Mouse (Mus musculus) E14TG2a.4 (cell line): ENCODE measurements around the gene Zfp91.

Experiments used
- H3K27me3 ChIP-seq: 2 replicates; pipeline ENCODE4 v1.6.1; 2014; ENCODE audit warnings: low read length, control low read depth; ENCODE audit not compliant: insufficient read depth
- H3K36me3 ChIP-seq: 2 replicates; pipeline ENCODE4 v1.6.1; 2014; ENCODE audit warnings: low read length, control low read depth; ENCODE audit not compliant: insufficient read depth
- H3K4me1 ChIP-seq: replicated peaks from 2 replicates; pipeline ENCODE4 v1.6.1; 2014; ENCODE audit warnings: low read depth, low read length, control low read depth
- H3K4me3 ChIP-seq: replicated peaks from 2 replicates; pipeline ENCODE4 v1.5.1; 2014; ENCODE audit warnings: mild to moderate bottlenecking, low read length
- H3K9me3 ChIP-seq: 2 replicates; pipeline ENCODE4 v1.6.1; 2014; ENCODE audit warnings: low read length, control low read depth
- CTCF ChIP-seq: conservative IDR thresholded peaks from 2 replicates; pipeline ENCODE4 v1.5.1; 2014; ENCODE audit warnings: low read length
- NANOG ChIP-seq: IDR thresholded peaks from 2 replicates; pipeline ENCODE4 v1.6.1; 2014; ENCODE audit warnings: borderline replicate concordance, low read length, mixed read lengths
- POU5F1 ChIP-seq: IDR thresholded peaks from 2 replicates; pipeline ENCODE4 v1.6.1; 2014; ENCODE audit warnings: low read length, borderline replicate concordance

The Zfp91 gene

DNA sequence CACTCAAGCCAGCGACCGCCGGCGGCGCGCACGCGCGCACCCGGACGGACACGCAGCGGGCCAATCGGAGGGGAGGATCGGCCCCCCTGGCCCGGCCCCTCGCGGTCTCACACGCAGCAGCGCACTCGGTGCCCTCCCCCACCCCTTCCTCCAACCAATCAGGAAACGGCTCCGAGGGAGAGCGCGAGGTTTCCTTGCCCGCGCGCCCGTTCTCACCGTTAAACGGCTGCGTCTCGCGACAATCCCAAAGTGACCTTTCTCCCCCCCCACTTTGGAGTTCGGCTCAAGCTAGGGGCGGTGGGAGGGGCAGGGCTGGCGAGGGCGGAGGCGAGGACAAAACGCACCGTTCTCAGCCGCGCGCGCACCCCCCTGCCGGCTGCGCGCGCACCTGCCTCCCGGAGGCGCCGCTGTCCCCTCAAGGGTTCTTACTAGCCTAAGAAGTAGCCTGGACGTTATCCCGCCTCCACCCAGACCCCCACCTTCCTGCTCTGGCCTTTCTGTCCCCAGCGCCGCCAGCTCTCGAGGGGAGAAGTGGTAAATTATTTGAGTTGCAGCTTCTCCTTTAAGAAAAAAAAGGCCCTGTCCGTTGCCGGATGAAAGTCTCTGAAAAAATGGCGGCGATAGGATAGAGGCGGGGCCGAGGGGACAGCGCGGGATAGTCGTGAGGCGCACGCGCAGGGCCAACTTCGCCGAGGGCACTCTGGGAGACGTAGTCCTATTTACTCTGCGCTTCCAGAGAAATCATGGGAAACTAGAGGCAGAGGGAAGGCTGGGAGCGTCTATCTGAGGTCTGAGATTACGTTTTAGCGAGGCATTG is at the start of gene Zfp91, which contains the start of gene Lpxn:
Gene Zfp91, minus strand, starts transcription at position 616 of the 817 bp plus-strand sequence.
Gene Lpxn, plus strand, starts transcription at position 683 of the 817 bp plus-strand sequence.
- TF ChIP-seq CTCF (no peak), POU5F1 (no peak), NANOG (no peak)
- Histone ChIP-seq H3K27me3 (no peaks in the 10 kb centered on the region), H3K4me3 (peak within 1 kb of the TSS; percentile 96), H3K9me3 (no peaks in the 10 kb centered on the region), H3K4me1 (peaks cover 45% of the 10 kb centered on the region), H3K36me3 (peaks cover 8% of the 10 kb centered on the region; the same call in 1 of the 2 replicates)

DNA sequence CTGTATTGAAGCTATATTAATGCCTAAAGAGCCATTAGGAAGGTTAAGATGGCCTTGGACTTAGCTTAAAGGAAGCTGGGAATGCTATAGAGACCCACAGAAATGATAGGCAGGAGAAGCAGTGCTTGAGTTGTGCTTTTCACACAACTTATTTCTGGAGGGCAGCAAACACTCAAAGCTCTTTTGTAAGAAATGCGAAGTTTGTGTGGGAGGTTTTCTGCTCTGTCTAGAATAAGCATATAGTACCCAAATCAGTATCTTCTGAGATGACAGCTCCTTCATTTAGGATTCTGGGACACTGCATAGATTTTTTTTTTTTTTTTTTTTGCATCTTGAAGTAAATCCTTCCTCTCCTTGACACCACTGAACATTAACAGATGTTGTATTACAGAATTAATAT is 42.6 kb upstream of the Zfp91 start:
- no peak overlapping the region for H3K4me3 ChIP-seq
- H3K36me3 ChIP-seq = no peaks in the 10 kb centered on the region
- no peaks in the 10 kb centered on the region for H3K9me3 ChIP-seq
- H3K4me1 ChIP-seq = no peaks in the 10 kb centered on the region
- H3K27me3 ChIP-seq = no peaks in the 10 kb centered on the region
- TF ChIP-seq CTCF (no peak), POU5F1 (no peak), NANOG (no peak)

GRCm38 (mm10) chr19:12833625-12834024 is 37.7 kb upstream of the Zfp91 start:
- Histone ChIP-seq H3K4me3 (no peak overlapping the region), H3K36me3 (no peaks in the 10 kb centered on the region)
- TF ChIP-seq NANOG = no peak
- no peak for TF ChIP-seq CTCF
- TF ChIP-seq POU5F1 = no peak

GRCm38 (mm10) chr19:12831559-12831958 is 35.6 kb upstream of the Zfp91 start:
- no peaks in the 10 kb centered on the region for H3K27me3 ChIP-seq
- H3K9me3 ChIP-seq = no peaks in the 10 kb centered on the region
- no peak overlapping the region for H3K4me3 ChIP-seq
- H3K4me1 ChIP-seq = no peaks in the 10 kb centered on the region
- TF ChIP-seq POU5F1 (no peak), NANOG (no peak), CTCF (no peak)
- H3K36me3 ChIP-seq = no peaks in the 10 kb centered on the region

More at GRCm38 (mm10) chr19:12833625-12834024, 37.7 kb upstream of the Zfp91 start:
- H3K9me3 ChIP-seq = no peaks in the 10 kb centered on the region
- no peaks in the 10 kb centered on the region for H3K27me3 ChIP-seq
- H3K4me1 ChIP-seq = no peaks in the 10 kb centered on the region

GRCm38 (mm10) chr19:12830823-12831430 is 35.0 kb upstream of the Zfp91 start:
- no peaks in the 10 kb centered on the region for H3K36me3 ChIP-seq
- H3K4me1 ChIP-seq = no peaks in the 10 kb centered on the region
- H3K9me3 ChIP-seq = no peaks in the 10 kb centered on the region
- no peaks in the 10 kb centered on the region for H3K27me3 ChIP-seq
- TF ChIP-seq NANOG = no peak
- TF ChIP-seq CTCF = no peak
- no peak for TF ChIP-seq POU5F1
- H3K4me3 ChIP-seq = no peak overlapping the region

DNA sequence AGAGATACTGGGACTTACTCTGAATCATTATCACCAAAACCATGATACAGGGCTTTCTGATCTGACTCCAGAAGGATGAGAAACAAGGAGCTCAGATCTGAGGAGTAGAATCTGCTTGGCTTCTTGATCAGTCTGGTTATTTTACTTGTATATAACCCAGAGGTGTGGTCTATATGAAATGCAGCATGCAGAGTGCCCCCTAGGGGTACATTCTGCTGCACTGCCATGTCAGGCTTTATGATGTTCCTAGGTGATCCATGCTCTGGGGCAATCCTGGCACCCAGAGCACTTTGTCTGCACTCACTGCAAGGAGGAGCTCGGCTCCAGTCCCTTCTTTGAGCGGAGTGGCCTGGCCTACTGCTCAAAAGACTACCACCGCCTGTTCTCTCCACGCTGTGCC is 28.6 kb upstream of the Zfp91 start:
- Histone ChIP-seq H3K9me3 (no peaks in the 10 kb centered on the region), H3K4me3 (no peak overlapping the region), H3K4me1 (no peaks in the 10 kb centered on the region), H3K36me3 (no peaks in the 10 kb centered on the region), H3K27me3 (no peaks in the 10 kb centered on the region)
- TF ChIP-seq NANOG = no peak
- TF ChIP-seq CTCF = peak; percentile 12; the same call in 1 of the 2 replicates

- TF ChIP-seq CTCF (peak; percentile 74), NANOG (no peak), POU5F1 (no peak)
- Histone ChIP-seq H3K4me1 (no peaks in the 10 kb centered on the region), H3K4me3 (no peak overlapping the region), H3K36me3 (no peaks in the 10 kb centered on the region), H3K9me3 (no peaks in the 10 kb centered on the region), H3K27me3 (no peaks in the 10 kb centered on the region)
Observed at GRCm38 (mm10) chr19:12820383-12820782, 24.5 kb upstream of the Zfp91 start.

DNA sequence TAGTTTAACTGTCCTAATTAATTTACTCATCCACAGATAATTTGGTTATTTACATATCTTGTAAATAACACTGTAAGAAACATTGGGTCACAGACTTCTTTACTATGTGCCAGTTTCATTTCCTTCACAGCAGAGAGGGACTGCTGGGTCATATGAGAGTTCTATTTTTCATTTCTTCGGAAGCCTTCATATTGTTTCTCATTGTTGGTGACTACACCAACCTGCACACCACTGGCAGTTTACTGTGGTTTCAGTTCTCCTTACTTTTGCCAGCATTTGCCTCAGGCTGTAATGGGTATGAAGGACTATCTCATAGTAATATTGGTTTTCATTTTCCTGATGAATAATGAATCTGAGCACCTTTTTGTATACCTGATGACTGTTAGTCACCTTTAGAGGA is 22.6 kb upstream of the Zfp91 start:
- TF ChIP-seq CTCF (no peak), NANOG (no peak), POU5F1 (no peak)
- Histone ChIP-seq H3K27me3 (no peaks in the 10 kb centered on the region), H3K36me3 (no peaks in the 10 kb centered on the region), H3K4me1 (0 out of 2 replicates have a peak, but pooled peaks cover 3% of the 10 kb centered on the region), H3K9me3 (no peaks in the 10 kb centered on the region), H3K4me3 (no peak overlapping the region)
